Mouse (Mus musculus) midbrain, postnatal 0 days (tissue): Measurements from ENCODE around the gene Cldn13. TPM values are rescaled to one million over a fixed set of nuclear protein-coding genes. Genes with fewer than 3 reads are reported as not detected.
"Not testable (repeated sequence)": the region's sequence is repeated elsewhere in the genome, so short reads cannot be mapped to it uniquely, and the experiment has no call there.

Experiments
- ATAC-seq: fragments of 200-750 bp; cut with Nextera tagmentation; 2 replicates; pipeline ENCODE4 v1.8.0; 2017; ENCODE audit warnings: moderate number of reproducible peaks, mild to moderate bottlenecking, moderate TSS enrichment, moderate library complexity; ENCODE audit not compliant: low FRiP score
- DNase-seq: peaks from one replicate; pipeline ENCODE4 v3.0.0-alpha.2; 2015; ENCODE audit warnings: low spot score
- H3K27ac ChIP-seq: fragments of 300-500 bp; sonication (generic); 2 replicates; pipeline ENCODE4 v1.5.1; 2014; ENCODE audit warnings: low read depth, mild to moderate bottlenecking, low read length, mixed read lengths
- H3K27me3 ChIP-seq: fragments of 300-500 bp; sonication (generic); 2 replicates; pipeline ENCODE4 v1.6.1; 2014; ENCODE audit warnings: low read length, control low read depth, mixed read lengths; ENCODE audit not compliant: insufficient read depth
- H3K36me3 ChIP-seq: fragments of 300-500 bp; sonication (generic); 2 replicates; pipeline ENCODE4 v1.6.1; 2014; ENCODE audit warnings: low read length, control low read depth, mixed read lengths; ENCODE audit not compliant: insufficient read depth
- H3K4me1 ChIP-seq: fragments of 300-500 bp; sonication (generic); 2 replicates; pipeline ENCODE4 v1.6.1; 2014; ENCODE audit warnings: mild to moderate bottlenecking, control low read depth, antibody characterized with exemption, low read length, mixed read lengths; ENCODE audit not compliant: insufficient read depth
- H3K4me2 ChIP-seq: fragments of 300-500 bp; sonication (generic); 2 replicates; pipeline ENCODE4 v1.6.1; 2014; ENCODE audit warnings: low read depth, mild to moderate bottlenecking, low read length, mixed read lengths; ENCODE audit not compliant: poor library complexity, severe bottlenecking
- H3K4me3 ChIP-seq: fragments of 300-500 bp; sonication (generic); 2 replicates; pipeline ENCODE4 v1.5.1; 2014; ENCODE audit warnings: low read depth, mild to moderate bottlenecking, low read length, moderate library complexity
- H3K9ac ChIP-seq: fragments of 300-500 bp; sonication (generic); replicated peaks from 2 replicates; pipeline ENCODE4 v1.6.1; 2014; ENCODE audit warnings: mild to moderate bottlenecking, low read length, moderate library complexity, mixed read lengths; ENCODE audit not compliant: poor library complexity, severe bottlenecking
- H3K9me3 ChIP-seq: fragments of 300-500 bp; sonication (generic); 2 replicates; pipeline ENCODE4 v1.6.1; 2016; ENCODE audit warnings: low read length, control low read depth
- CTCF ChIP-seq: IDR thresholded peaks from 2 replicates; pipeline ENCODE4 v1.5.1; 2016; ENCODE audit warnings: antibody characterized with exemption, mild to moderate bottlenecking
- WGBS: fragments of 180-500 bp; shearing (Covaris S2); extraction: QIAGEN DNeasy Blood & Tissue Kit; methylation state at CpG from one replicate; pipeline ENCODE4 v1.1.7; 2014; 5-methylcytosine and 5-hydroxymethylcytosine counted together
- polyA plus RNA-seq: library from polyadenylated mRNA; unstranded; fragments of >200 nt; fragmentation: Nextera tagmentation; extraction: Ambion mirVana; gene quantifications from 2 replicates; pipeline ENCODE4 v1.2.1, GENCODE M21; 2015
- total RNA-seq: library from RNA; depleted of rRNA; stranded (reverse); fragments of >200 nt; gene quantifications from 2 replicates; pipeline ENCODE4 v1.2.3, GENCODE M21; 2014

Gene Cldn13
- total and polyA plus RNA-seq, 2 experiments from 2014 or later: not detected

GRCm38 (mm10) chr5:134939069-134939468 lies 23.7 kb upstream of the Cldn13 start:
- Histone ChIP-seq H3K36me3 (no peaks in the 10 kb centered on the region), H3K27ac (no peak overlapping the region), H3K9me3 (no peaks in the 10 kb centered on the region), H3K4me2 (no peak overlapping the region), H3K4me3 (no peak overlapping the region), H3K4me1 (no peaks in the 10 kb centered on the region), H3K9ac (no peak overlapping the region), H3K27me3 (no peaks in the 10 kb centered on the region)
- TF ChIP-seq CTCF: no peak
- ATAC-seq (no peak), DNase-seq (no peak)
- 73% methylated on average over 3 of the region's 3 CpGs for WGBS

- no peak for TF ChIP-seq CTCF
- Histone ChIP-seq H3K9ac (no peak overlapping the region), H3K9me3 (no peaks in the 10 kb centered on the region), H3K4me1 (0 out of 2 replicates have a peak, but pooled peaks cover 4% of the 10 kb centered on the region), H3K27me3 (no peaks in the 10 kb centered on the region), H3K27ac (no peak overlapping the region), H3K4me2 (no peak overlapping the region), H3K36me3 (no peaks in the 10 kb centered on the region), H3K4me3 (no peak overlapping the region)
- ATAC-seq (no peak), DNase-seq (no peak)
- WGBS: 88% methylated on average over 6 of the region's 6 CpGs
Measured at GRCm38 (mm10) chr5:134936626-134937185, 21.4 kb upstream of the Cldn13 start.

- Histone ChIP-seq H3K27ac (no peak overlapping the region), H3K4me2 (no peak overlapping the region), H3K4me3 (no peak overlapping the region), H3K27me3 (no peaks in the 10 kb centered on the region), H3K36me3 (no peaks in the 10 kb centered on the region), H3K9ac (no peak overlapping the region), H3K9me3 (no peaks in the 10 kb centered on the region), H3K4me1 (0 out of 2 replicates have a peak, but pooled peaks cover 4% of the 10 kb centered on the region)
- WGBS: 91% methylated on average over 6 of the region's 6 CpGs
- TF ChIP-seq CTCF: no peak
- DNase-seq (no peak), ATAC-seq (no peak)
Measured at GRCm38 (mm10) chr5:134936051-134936450, 20.7 kb upstream of the Cldn13 start.

GRCm38 (mm10) chr5:134934666-134935065 lies 19.3 kb upstream of the Cldn13 start:
- DNase-seq: no peak
- Histone ChIP-seq H3K27ac (no peak overlapping the region), H3K4me2 (no peak overlapping the region), H3K9ac (no peak overlapping the region), H3K9me3 (no peaks in the 10 kb centered on the region), H3K27me3 (no peaks in the 10 kb centered on the region), H3K4me1 (0 out of 2 replicates have a peak, but pooled peaks cover 4% of the 10 kb centered on the region), H3K36me3 (no peaks in the 10 kb centered on the region), H3K4me3 (no peak overlapping the region)
- 88% methylated on average over 3 of the region's 3 CpGs for WGBS
- no peak for ATAC-seq
- TF ChIP-seq CTCF: no peak

GRCm38 (mm10) chr5:134933686-134934085 lies 18.4 kb upstream of the Cldn13 start:
- not testable (repeated sequence) for H3K36me3 ChIP-seq, H3K9ac ChIP-seq, ATAC-seq, H3K4me3 ChIP-seq, H3K27ac ChIP-seq, H3K9me3 ChIP-seq, H3K27me3 ChIP-seq, DNase-seq, H3K4me1 ChIP-seq, H3K4me2 ChIP-seq
- WGBS: 93% methylated on average over 5 of the region's 5 CpGs

- Histone ChIP-seq H3K4me1 (0 out of 2 replicates have a peak, but pooled peaks cover 4% of the 10 kb centered on the region), H3K4me2 (no peak overlapping the region), H3K9ac (no peak overlapping the region), H3K9me3 (no peaks in the 10 kb centered on the region), H3K27me3 (no peaks in the 10 kb centered on the region), H3K27ac (no peak overlapping the region), H3K36me3 (no peaks in the 10 kb centered on the region), H3K4me3 (no peak overlapping the region)
- TF ChIP-seq CTCF: no peak
- no peak for ATAC-seq
- WGBS: 92% methylated on average over 8 of the region's 8 CpGs
- no peak for DNase-seq
Measured at GRCm38 (mm10) chr5:134933281-134933680, 18.0 kb upstream of the Cldn13 start.
